Mouse (Mus musculus): ENCODE data around the gene Iqsec1. TPM values are rescaled to one million over a fixed set of nuclear protein-coding genes. Genes with fewer than 3 reads are reported as not detected.

Iqsec1 gene
- polyA plus RNA-seq, 1 experiment from 2014 or later: 29.5 TPM

GRCm38 (mm10) chr6:90753656-90754055 is 234.8 kb downstream of the Iqsec1 start:
- no peaks in the 10 kb centered on the region for H3K27me3 ChIP-seq (ENCODE audit: control insufficient read depth, insufficient read depth, low read length)
- H3K9ac ChIP-seq (replicated peaks; ENCODE audit: low read length): no peak overlapping the region
- no peak overlapping the region for H3K27ac ChIP-seq (replicated peaks; ENCODE audit: low read depth, low read length)
- no peak overlapping the region for H3K4me2 ChIP-seq (ENCODE audit: low read length)
- H3K9me3 ChIP-seq (ENCODE audit: control insufficient read depth, low read length): no peaks in the 10 kb centered on the region
- no peaks in the 10 kb centered on the region for H3K4me1 ChIP-seq (ENCODE audit: control insufficient read depth, insufficient read depth, low read length)
- ATAC-seq (ENCODE audit: low FRiP score, low TSS enrichment): no peak
- H3K4me3 ChIP-seq (replicated peaks; ENCODE audit: low read depth, low read length): no peak overlapping the region
- DNase-seq: no peak
- no peaks in the 10 kb centered on the region for H3K36me3 ChIP-seq (ENCODE audit: control insufficient read depth, insufficient read depth, low read length)

- ATAC-seq (ENCODE audit: low FRiP score, low TSS enrichment): no peak
- Histone ChIP-seq H3K9me3 (ENCODE audit: control insufficient read depth, low read length) (no peaks in the 10 kb centered on the region), H3K4me1 (ENCODE audit: control insufficient read depth, insufficient read depth, low read length) (no peaks in the 10 kb centered on the region), H3K27ac (replicated peaks; ENCODE audit: low read depth, low read length) (no peak overlapping the region), H3K36me3 (ENCODE audit: control insufficient read depth, insufficient read depth, low read length) (no peaks in the 10 kb centered on the region), H3K27me3 (ENCODE audit: control insufficient read depth, insufficient read depth, low read length) (no peaks in the 10 kb centered on the region), H3K4me3 (replicated peaks; ENCODE audit: low read depth, low read length) (no peak overlapping the region), H3K4me2 (ENCODE audit: low read length) (no peak overlapping the region), H3K9ac (replicated peaks; ENCODE audit: low read length) (no peak overlapping the region)
- no peak for DNase-seq
- WGBS: 91% methylated on average over 3 of the region's 3 CpGs
These were observed 236.9 kb downstream of the Iqsec1 start for GRCm38 (mm10) chr6:90751624-90752023.

GRCm38 (mm10) chr6:90750091-90750490 is 238.4 kb downstream of the Iqsec1 start:
- DNase-seq (no peak), ATAC-seq (ENCODE audit: low FRiP score, low TSS enrichment) (no peak)
- Histone ChIP-seq H3K4me3 (replicated peaks; ENCODE audit: low read depth, low read length) (no peak overlapping the region), H3K4me1 (ENCODE audit: control insufficient read depth, insufficient read depth, low read length) (no peaks in the 10 kb centered on the region), H3K27me3 (ENCODE audit: control insufficient read depth, insufficient read depth, low read length) (no peaks in the 10 kb centered on the region), H3K27ac (replicated peaks; ENCODE audit: low read depth, low read length) (no peak overlapping the region), H3K36me3 (ENCODE audit: control insufficient read depth, insufficient read depth, low read length) (no peaks in the 10 kb centered on the region), H3K4me2 (ENCODE audit: low read length) (no peak overlapping the region), H3K9me3 (ENCODE audit: control insufficient read depth, low read length) (no peaks in the 10 kb centered on the region), H3K9ac (replicated peaks; ENCODE audit: low read length) (no peak overlapping the region)
- WGBS: 58% methylated on average over 2 of the region's 2 CpGs

- Histone ChIP-seq H3K9ac (replicated peaks; ENCODE audit: low read length) (no peak overlapping the region), H3K27me3 (ENCODE audit: control insufficient read depth, insufficient read depth, low read length) (no peaks in the 10 kb centered on the region), H3K4me3 (replicated peaks; ENCODE audit: low read depth, low read length) (no peak overlapping the region), H3K4me2 (ENCODE audit: low read length) (no peak overlapping the region), H3K27ac (replicated peaks; ENCODE audit: low read depth, low read length) (no peak overlapping the region), H3K36me3 (ENCODE audit: control insufficient read depth, insufficient read depth, low read length) (no peaks in the 10 kb centered on the region), H3K9me3 (ENCODE audit: control insufficient read depth, low read length) (no peaks in the 10 kb centered on the region), H3K4me1 (ENCODE audit: control insufficient read depth, insufficient read depth, low read length) (no peaks in the 10 kb centered on the region)
- no peak for DNase-seq
- ATAC-seq (ENCODE audit: low FRiP score, low TSS enrichment): no peak
- 89% methylated on average over 4 of the region's 4 CpGs for WGBS
These were observed 239.0 kb downstream of the Iqsec1 start for GRCm38 (mm10) chr6:90749414-90749937.

GRCm38 (mm10) chr6:90748976-90749375 is 239.5 kb downstream of the Iqsec1 start:
- Histone ChIP-seq H3K4me2 (ENCODE audit: low read length) (no peak overlapping the region), H3K27ac (replicated peaks; ENCODE audit: low read depth, low read length) (no peak overlapping the region), H3K9ac (replicated peaks; ENCODE audit: low read length) (no peak overlapping the region), H3K36me3 (ENCODE audit: control insufficient read depth, insufficient read depth, low read length) (no peaks in the 10 kb centered on the region), H3K4me3 (replicated peaks; ENCODE audit: low read depth, low read length) (no peak overlapping the region), H3K9me3 (ENCODE audit: control insufficient read depth, low read length) (no peaks in the 10 kb centered on the region), H3K27me3 (ENCODE audit: control insufficient read depth, insufficient read depth, low read length) (no peaks in the 10 kb centered on the region), H3K4me1 (ENCODE audit: control insufficient read depth, insufficient read depth, low read length) (no peaks in the 10 kb centered on the region)
- DNase-seq (no peak), ATAC-seq (ENCODE audit: low FRiP score, low TSS enrichment) (no peak)

- no peak for ATAC-seq (ENCODE audit: low FRiP score, low TSS enrichment)
- H3K4me1 ChIP-seq (ENCODE audit: control insufficient read depth, insufficient read depth, low read length): no peaks in the 10 kb centered on the region
- no peak for DNase-seq
These were observed 242.1 kb downstream of the Iqsec1 start for GRCm38 (mm10) chr6:90746331-90746864.

GRCm38 (mm10) chr6:90745401-90746198 is 242.9 kb downstream of the Iqsec1 start:
- H3K9ac ChIP-seq (replicated peaks; ENCODE audit: low read length): no peak overlapping the region
- H3K27me3 ChIP-seq (ENCODE audit: control insufficient read depth, insufficient read depth, low read length): no peaks in the 10 kb centered on the region
- H3K4me1 ChIP-seq (ENCODE audit: control insufficient read depth, insufficient read depth, low read length): no peaks in the 10 kb centered on the region
- no peaks in the 10 kb centered on the region for H3K9me3 ChIP-seq (ENCODE audit: control insufficient read depth, low read length)
- ATAC-seq (ENCODE audit: low FRiP score, low TSS enrichment) (no peak), DNase-seq (no peak)
- no peaks in the 10 kb centered on the region for H3K36me3 ChIP-seq (ENCODE audit: control insufficient read depth, insufficient read depth, low read length)
- no peak overlapping the region for H3K27ac ChIP-seq (replicated peaks; ENCODE audit: low read depth, low read length)
- H3K4me2 ChIP-seq (ENCODE audit: low read length): no peak overlapping the region
- no peak overlapping the region for H3K4me3 ChIP-seq (replicated peaks; ENCODE audit: low read depth, low read length)
- 86% methylated on average over 3 of the region's 3 CpGs for WGBS

More at GRCm38 (mm10) chr6:90746331-90746864, 242.1 kb downstream of the Iqsec1 start:
- WGBS: 55% methylated on average over 3 of the region's 3 CpGs
- Histone ChIP-seq H3K9me3 (ENCODE audit: control insufficient read depth, low read length) (no peaks in the 10 kb centered on the region), H3K27me3 (ENCODE audit: control insufficient read depth, insufficient read depth, low read length) (no peaks in the 10 kb centered on the region), H3K27ac (replicated peaks; ENCODE audit: low read depth, low read length) (no peak overlapping the region), H3K4me2 (ENCODE audit: low read length) (no peak overlapping the region), H3K9ac (replicated peaks; ENCODE audit: low read length) (no peak overlapping the region; the same call in 1 of the 2 replicates), H3K4me3 (replicated peaks; ENCODE audit: low read depth, low read length) (no peak overlapping the region), H3K36me3 (ENCODE audit: control insufficient read depth, insufficient read depth, low read length) (no peaks in the 10 kb centered on the region)

GRCm38 (mm10) chr6:90742453-90742852 is 246.0 kb downstream of the Iqsec1 start:
- Histone ChIP-seq H3K27ac (replicated peaks; ENCODE audit: low read depth, low read length) (no peak overlapping the region), H3K27me3 (ENCODE audit: control insufficient read depth, insufficient read depth, low read length) (no peaks in the 10 kb centered on the region), H3K4me3 (replicated peaks; ENCODE audit: low read depth, low read length) (no peak overlapping the region), H3K9me3 (ENCODE audit: control insufficient read depth, low read length) (no peaks in the 10 kb centered on the region), H3K36me3 (ENCODE audit: control insufficient read depth, insufficient read depth, low read length) (no peaks in the 10 kb centered on the region), H3K4me2 (ENCODE audit: low read length) (no peak overlapping the region), H3K4me1 (ENCODE audit: control insufficient read depth, insufficient read depth, low read length) (no peaks in the 10 kb centered on the region), H3K9ac (replicated peaks; ENCODE audit: low read length) (no peak overlapping the region)
- no peak for DNase-seq
- no peak for ATAC-seq (ENCODE audit: low FRiP score, low TSS enrichment)
- whole genome bisulfite sequencing: 39% methylated on average over 1 of the region's 1 CpGs

GRCm38 (mm10) chr6:90741717-90742116 is 246.8 kb downstream of the Iqsec1 start:
- H3K27ac ChIP-seq (replicated peaks; ENCODE audit: low read depth, low read length): no peak overlapping the region
- no peak for ATAC-seq (ENCODE audit: low FRiP score, low TSS enrichment)
- WGBS: 95% methylated on average over 5 of the region's 5 CpGs
- no peaks in the 10 kb centered on the region for H3K9me3 ChIP-seq (ENCODE audit: control insufficient read depth, low read length)
- H3K4me3 ChIP-seq (replicated peaks; ENCODE audit: low read depth, low read length): no peak overlapping the region
- no peaks in the 10 kb centered on the region for H3K27me3 ChIP-seq (ENCODE audit: control insufficient read depth, insufficient read depth, low read length)
- peaks cover 6% of the 10 kb centered on the region for H3K4me1 ChIP-seq (ENCODE audit: control insufficient read depth, insufficient read depth, low read length)
- no peak overlapping the region for H3K9ac ChIP-seq (replicated peaks; ENCODE audit: low read length)
- H3K36me3 ChIP-seq (ENCODE audit: control insufficient read depth, insufficient read depth, low read length): no peaks in the 10 kb centered on the region
- DNase-seq: no peak
- H3K4me2 ChIP-seq (ENCODE audit: low read length): no peak overlapping the region

Data from midbrain, embryonic 14.5 days (tissue).